Mouse (Mus musculus) retina, adult 2 months (tissue): ENCODE results near the gene Mphosph6.

Source experiments
- DNase-seq: peaks from one replicate; pipeline ENCODE4 v3.0.0-alpha.2; 2012; ENCODE audit warnings: low read depth, low spot score

The Mphosph6 gene

GRCm38 (mm10) chr8:117801443-117802298, at the start of gene Mphosph6:
Mphosph6 (minus strand) TSS chr8:117801943.
- peak; percentile 97 for DNase-seq

- no peak for DNase-seq
Measured at GRCm38 (mm10) chr8:117850420-117850819, 48.7 kb upstream of the Mphosph6 start.

GRCm38 (mm10) chr8:117847865-117848264, 46.1 kb upstream of the Mphosph6 start:
- DNase-seq, result no peak

GRCm38 (mm10) chr8:117843694-117844093, 42.0 kb upstream of the Mphosph6 start:
- DNase-seq, result no peak

GRCm38 (mm10) chr8:117813524-117813923, 11.8 kb upstream of the Mphosph6 start:
- DNase-seq, result no peak

- DNase-seq, result no peak
Measured at GRCm38 (mm10) chr8:117810676-117811075, 8.9 kb upstream of the Mphosph6 start.

GRCm38 (mm10) chr8:117805419-117805818, 3.7 kb upstream of the Mphosph6 start:
- DNase-seq, result no peak

- no peak for DNase-seq
Measured at GRCm38 (mm10) chr8:117802299-117802689, 551 bp upstream of the Mphosph6 start.

- no peak for DNase-seq
Measured at GRCm38 (mm10) chr8:117798066-117798465, 3.7 kb downstream of the Mphosph6 start.

GRCm38 (mm10) chr8:117796464-117796863, 5.3 kb downstream of the Mphosph6 start:
- no peak for DNase-seq

- no peak for DNase-seq
Measured at GRCm38 (mm10) chr8:117794581-117794980, 7.2 kb downstream of the Mphosph6 start.

GRCm38 (mm10) chr8:117792616-117793144, 9.1 kb downstream of the Mphosph6 start:
- DNase-seq, result no peak

GRCm38 (mm10) chr8:117786428-117786827, 15.3 kb downstream of the Mphosph6 start:
- no peak for DNase-seq

GRCm38 (mm10) chr8:117783021-117783420, 18.7 kb downstream of the Mphosph6 start:
- no peak for DNase-seq

GRCm38 (mm10) chr8:117781375-117782129, 20.2 kb downstream of the Mphosph6 start:
- no peak for DNase-seq

- no peak for DNase-seq
Measured at GRCm38 (mm10) chr8:117779344-117779743, 22.4 kb downstream of the Mphosph6 start.

- DNase-seq, result no peak
Measured at GRCm38 (mm10) chr8:117778531-117779322, 23.0 kb downstream of the Mphosph6 start.

- DNase-seq, result no peak
Measured at GRCm38 (mm10) chr8:117776075-117776474, 25.7 kb downstream of the Mphosph6 start.

GRCm38 (mm10) chr8:117775626-117776025, 26.1 kb downstream of the Mphosph6 start:
- DNase-seq, result no peak

- DNase-seq, result no peak
Measured at GRCm38 (mm10) chr8:117772597-117772996, 29.1 kb downstream of the Mphosph6 start.

- no peak for DNase-seq
Measured at GRCm38 (mm10) chr8:117772126-117772525, 29.6 kb downstream of the Mphosph6 start.
